Mouse (Mus musculus): ENCODE measurements around the gene Cybc1.

Gene Cybc1

DNA sequence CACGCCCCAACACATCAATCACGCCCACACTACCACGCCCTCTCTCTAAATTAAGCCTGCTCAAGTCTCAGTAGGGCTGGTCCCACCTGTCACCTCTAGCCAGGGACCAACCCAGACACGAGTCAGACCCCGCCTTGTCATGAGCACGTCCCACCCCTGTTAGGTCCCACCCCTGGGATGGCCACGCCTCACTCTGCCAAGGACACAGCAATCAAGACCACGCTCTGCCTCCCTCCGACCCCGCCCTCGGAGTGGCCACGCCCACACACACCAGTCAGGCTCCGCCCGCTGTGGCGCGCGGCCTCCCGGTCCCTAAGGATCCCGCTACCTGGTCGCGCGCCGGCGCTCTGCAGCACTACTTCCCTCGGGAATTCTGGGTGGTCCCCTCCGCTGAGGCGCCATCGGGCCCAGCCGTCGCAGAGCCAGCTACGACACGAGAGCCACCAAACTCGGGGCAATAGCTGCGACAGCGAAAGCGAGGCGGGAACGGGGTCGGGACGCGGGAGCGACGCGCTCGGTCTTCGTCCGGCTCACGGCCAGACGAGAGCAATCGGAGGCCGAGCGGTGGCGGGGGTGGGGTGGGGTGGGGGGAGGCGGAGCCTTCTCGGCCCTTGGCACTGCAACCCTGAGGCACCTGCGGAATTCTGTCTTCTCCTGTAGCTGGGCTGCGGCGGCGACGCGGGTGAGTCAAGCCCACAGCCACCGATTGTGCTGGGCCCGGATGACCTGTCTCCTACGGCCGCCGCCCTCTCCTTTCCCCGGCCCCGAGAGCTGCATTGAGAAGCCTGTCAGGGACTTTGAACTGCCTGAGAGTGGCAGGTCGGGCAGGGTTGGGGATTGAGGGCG is 24.7 kb downstream of the Cybc1 start, which contains the start of the genes Hexdc and Ogfod3:
Gene Hexdc (plus strand): TSS at position 273 of the 846 bp plus-strand sequence.
Gene Ogfod3 (minus strand): TSS at position 551 of the 846 bp plus-strand sequence.
- DNase-seq: peak; percentile 95

DNA sequence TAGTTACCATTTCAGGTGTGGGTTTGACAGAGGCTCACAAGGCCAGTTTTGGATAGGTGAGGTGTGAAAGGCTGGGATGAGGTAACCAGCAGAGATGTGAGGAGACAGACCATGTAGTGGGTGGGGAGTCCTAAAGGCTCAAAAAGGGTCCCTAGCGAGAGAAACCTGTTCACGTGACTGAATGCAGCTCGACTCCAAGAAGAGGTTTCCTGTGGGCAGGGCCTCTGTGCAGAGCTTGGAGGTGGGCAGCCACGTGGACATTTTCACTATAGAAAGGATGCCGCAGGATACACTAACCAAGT is 25.3 kb downstream of the Cybc1 start:
- no peak for DNase-seq

DNA sequence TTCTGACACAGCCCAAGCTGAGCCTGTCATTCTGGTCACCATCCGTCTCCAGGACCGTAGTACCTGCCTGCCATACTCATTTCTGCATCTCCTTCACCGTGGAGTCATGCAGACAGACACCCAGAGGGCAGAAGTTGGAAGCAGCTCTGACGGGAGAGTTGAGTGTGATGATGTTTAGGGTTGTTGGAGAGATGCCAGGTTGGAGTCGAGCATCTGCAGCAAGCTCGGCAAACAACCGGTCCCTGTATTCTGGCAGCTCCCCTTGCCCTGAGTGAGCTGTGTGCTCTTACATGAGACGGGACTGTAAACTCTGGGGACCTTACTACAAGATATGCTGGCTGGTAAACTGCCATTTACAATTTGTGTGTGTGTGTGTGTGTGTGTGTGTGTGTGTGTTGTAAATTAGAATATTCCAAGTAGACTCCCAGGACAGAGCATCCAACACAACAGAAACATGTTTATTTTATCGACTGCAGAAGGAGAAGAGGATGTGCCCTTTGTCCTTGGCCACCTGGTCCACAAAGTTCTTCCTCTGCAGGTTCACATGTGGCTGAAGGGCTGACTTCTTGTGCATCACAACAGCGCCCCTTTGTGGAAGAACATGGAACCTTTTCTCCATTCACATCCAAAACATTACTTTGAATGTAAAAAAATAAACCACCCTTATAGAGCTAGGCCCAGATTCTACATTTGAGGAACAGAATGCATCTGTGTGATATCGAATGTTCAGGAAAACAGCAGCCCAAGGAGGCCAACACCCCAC is 27.5 kb downstream of the Cybc1 start:
- peak; percentile 19 for DNase-seq

DNA sequence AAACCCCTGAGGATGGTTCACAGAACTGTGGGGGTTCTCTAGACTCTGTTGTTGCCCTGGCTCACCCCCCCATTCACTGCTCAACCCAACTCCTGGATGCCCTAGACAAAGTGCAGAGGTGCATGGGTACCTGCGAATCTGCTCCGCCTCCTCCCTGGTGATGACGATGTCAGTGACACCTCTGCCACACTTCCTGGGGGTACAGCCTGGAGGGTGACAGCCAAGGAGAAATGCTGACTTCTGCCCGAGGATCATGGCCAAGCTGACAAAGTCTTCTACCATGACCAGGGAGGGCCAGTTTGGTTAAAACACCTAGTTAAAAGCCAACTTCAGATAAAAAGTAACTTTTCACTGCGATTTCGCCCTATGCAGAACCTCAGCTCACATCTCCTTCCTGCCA is 28.3 kb downstream of the Cybc1 start:
- no peak for DNase-seq

DNA sequence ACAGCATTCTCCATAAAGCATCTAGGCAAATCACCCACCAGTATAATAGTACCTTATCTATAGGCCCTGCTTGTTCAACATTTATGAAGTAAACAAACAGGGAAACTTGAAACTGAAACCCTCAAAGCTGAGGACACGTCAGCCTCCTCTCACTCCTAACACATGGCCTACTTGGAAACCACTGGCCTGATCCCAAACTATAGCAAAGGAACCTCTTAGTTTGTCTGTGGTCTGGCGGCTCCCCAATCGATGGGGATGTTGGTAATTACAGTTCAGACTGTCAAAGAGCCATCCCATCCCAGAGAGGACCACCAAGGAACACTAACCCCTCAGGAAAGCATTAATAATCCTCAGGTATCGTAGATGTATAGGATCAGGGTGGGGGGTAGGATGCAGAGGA is 29.3 kb downstream of the Cybc1 start:
- no peak for DNase-seq

DNA sequence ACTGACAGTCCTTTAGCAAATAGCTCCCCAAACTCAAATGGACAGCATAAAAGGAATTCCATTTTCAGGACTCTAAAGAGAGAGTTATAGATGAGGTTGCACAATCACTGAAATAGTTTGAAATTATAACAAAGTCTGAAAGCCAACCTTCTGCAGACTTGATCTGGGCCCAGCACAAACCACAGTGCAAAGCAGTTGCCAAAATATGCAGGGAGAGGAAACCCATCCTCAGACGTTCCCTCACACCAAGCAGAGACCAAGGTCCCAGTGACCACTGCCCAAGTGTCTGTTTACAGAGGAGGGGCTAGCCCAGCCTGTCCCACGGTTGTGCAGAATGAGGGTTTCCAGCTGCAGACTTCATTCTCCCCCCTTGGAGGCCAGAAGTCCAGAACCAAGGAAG is 30.5 kb downstream of the Cybc1 start:
- no peak for DNase-seq

DNA sequence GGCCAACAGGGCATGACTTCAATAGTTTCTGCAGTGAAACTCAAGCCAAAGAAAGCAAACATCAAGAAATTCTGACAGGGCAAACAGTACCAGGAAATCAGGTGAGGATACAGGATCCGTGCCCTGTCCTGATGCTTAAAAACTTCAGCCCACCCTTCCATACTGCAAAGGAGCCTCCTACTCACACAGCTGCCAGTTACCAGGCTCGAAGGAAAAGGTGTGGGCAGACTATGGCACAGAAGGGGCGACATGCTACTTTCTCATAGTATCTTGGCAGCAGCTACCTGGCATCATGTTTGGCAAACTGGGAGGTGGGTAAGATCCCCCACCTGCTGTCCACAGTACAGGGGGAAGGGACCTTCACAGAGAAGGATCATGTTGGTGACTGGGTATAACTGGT is 35.7 kb downstream of the Cybc1 start:
- peak; percentile 15 for DNase-seq

DNA sequence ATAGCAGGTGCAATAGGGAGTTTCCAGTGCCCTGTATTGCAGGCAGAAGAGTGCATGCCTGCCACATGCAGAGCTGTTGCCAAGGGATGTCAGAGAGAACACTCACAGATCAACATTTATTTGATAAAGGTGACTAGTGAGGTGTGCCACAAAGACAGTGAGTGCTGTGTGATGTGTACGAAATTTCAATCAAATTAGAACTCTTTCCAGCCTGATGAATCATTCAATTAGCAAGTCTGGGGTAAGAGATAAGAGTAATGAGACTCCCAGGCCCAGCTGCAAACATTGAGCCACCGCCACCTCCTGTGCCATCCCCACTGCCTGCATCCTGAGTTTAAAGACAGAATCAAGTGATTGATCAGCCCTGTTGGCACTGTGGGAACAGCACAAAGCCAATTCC is 36.4 kb downstream of the Cybc1 start:
- DNase-seq: no peak

DNA sequence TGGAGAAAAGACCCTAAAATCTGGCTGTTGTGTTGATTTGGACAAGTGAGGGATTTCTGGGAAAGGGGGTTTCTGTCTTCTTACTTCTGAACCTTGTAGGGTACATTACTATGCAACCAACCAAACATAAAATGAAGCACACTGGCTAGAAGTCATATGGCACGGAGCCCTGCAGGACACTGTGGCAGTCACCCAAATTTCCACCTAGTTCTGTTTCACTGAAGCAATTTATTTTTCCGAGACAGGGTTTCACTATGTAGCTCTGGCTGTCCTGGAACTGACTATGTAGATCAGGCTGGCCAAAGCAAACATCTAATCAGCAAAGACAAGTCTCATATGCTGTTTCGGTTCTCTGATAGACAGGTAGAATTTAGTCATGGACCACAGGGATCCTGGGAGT is 39.4 kb downstream of the Cybc1 start:
- no peak for DNase-seq

DNA sequence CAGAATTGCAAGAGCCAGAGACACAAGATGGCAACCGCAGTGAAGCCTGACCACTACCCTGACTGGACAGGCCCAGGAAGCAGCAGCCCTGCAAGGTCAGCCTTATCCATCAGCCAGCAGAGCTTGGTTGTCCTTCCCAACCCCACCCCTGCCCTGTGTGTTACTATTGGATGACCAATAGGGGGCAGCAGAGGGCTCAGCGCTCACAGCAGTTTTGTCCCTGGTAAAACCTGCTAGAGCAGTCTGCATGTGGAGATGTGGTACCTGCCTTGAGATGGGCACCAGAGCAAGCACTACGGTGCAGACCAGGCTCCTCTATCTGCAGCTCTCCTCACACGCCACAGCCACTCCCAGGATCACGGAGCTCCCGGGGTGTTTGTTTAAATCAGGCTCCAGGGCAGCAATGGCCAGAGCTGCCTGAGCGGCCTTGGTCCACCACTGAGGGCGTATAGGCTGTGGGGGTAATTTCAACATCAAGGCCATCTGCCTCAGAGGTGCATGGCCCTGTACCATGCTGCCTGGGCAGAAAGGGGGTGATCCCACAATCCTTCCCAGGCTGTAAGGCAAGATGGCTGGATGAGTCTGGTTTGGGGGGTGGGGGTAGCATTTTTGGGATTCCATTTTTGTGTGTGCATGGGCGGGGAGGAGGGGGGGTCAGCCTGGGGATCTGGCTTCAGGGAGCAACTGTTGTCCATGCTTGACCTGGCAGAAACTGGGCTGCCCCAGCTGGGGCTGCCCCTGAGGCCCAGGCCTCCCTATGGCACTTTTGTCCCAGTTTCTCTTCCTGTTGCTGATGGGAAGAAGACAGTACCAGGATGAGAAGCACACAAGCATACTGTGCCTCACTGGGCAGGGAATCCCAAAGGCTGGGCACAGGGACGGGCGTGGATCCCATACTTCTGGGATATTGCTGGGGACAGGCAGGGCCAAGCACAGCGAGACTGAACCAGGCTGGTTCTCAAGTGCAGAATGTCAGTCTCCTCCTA is 52.5 kb downstream of the Cybc1 start:
- peak; percentile 33 for DNase-seq

DNA sequence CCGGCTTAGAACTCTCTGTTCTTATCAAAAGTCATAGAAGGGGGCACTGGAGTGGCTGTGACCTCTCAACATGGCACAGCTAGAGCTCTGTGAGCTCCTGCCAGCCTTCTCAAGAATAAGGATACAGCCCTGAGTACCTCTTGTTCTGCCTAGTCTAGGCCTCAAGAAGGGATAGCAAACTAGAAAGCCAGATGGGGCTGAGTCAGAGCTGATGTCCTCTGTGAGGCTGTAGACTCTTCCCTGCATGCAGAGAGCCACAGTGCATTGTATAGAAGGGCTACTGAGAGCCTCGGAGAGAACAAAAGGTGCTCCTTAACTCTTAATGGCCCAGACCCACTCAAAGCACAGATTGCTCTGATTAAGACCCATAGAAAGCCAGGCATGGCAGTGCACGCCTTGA is 54.9 kb downstream of the Cybc1 start:
- DNase-seq: no peak

DNA sequence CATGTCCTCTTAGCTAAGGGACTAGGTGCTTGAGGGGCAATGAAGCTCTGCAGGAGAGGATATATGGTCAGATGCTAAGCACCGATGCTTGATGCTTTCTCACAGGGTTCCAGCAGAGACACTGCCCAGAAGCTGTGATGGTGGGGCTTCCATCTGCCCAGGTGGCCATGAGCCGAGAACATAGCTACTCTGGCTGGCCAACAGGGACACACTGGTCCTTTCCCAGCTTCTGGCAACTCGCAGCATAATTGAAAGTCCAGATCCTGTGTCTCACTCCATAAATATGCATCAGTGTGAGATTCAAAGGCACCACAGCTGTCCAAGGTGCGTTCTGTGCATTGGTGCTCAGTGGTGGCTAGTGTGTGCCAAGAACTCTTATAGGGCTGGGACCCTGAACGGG is 55.9 kb downstream of the Cybc1 start:
- DNase-seq: no peak
